Mouse (Mus musculus): ENCODE results near the gene Stard9. TPM values are rescaled to one million over a fixed set of nuclear protein-coding genes. Genes with fewer than 3 reads are reported as not detected.

Gene Stard9
- total and polyA plus RNA-seq, 2 experiments from 2014 or later, result 2.4 to 10.6 TPM

GRCm38 (mm10) chr2:120770265-120770935, 141.5 kb downstream of the Stard9 start:
- DNase-seq (ENCODE audit: low spot score) (no peak), ATAC-seq (ENCODE audit: low FRiP score) (no peak)
- Histone ChIP-seq H3K27ac (ENCODE audit: low read depth, low read length) (no peak overlapping the region), H3K27me3 (ENCODE audit: insufficient read depth, low read length) (no peaks in the 10 kb centered on the region), H3K4me3 (ENCODE audit: low read depth, low read length) (no peak overlapping the region), H3K36me3 (ENCODE audit: insufficient read depth, low read length) (peaks cover 10% of the 10 kb centered on the region; the same call in 1 of the 2 replicates), H3K9ac (replicated peaks; ENCODE audit: low read length, poor library complexity, severe bottlenecking) (no peak overlapping the region), H3K9me3 (ENCODE audit: low read length) (no peaks in the 10 kb centered on the region), H3K4me1 (ENCODE audit: insufficient read depth, low read length) (no peaks in the 10 kb centered on the region), H3K4me2 (ENCODE audit: low read depth, low read length, poor library complexity, severe bottlenecking) (no peak overlapping the region)
- TF ChIP-seq CTCF (IDR thresholded peaks at IDR 0.05), result no peak
- 85% methylated on average over 2 of the region's 2 CpGs for WGBS

Other genes starting within 250 kb of the Stard9 start
- 6.0 and 6.3 TPM in 2 replicates for gene Ganc, start 225.2 kb upstream of the Stard9 start, total RNA-seq (2014; rRNA removed)
- gene Ganc, start 225.2 kb upstream of the Stard9 start, polyA plus RNA-seq (2015; fragmentation: Nextera tagmentation; extraction: Ambion mirVana), result 7.9 and 9.9 TPM in 2 replicates
- 28.6 and 37.5 TPM in 2 replicates for gene Tmem87a, start 225.0 kb upstream of the Stard9 start, total RNA-seq (2014; rRNA removed)
- 5.4 and 8.2 TPM in 2 replicates for gene Tmem87a, start 225.0 kb upstream of the Stard9 start, polyA plus RNA-seq (2015; fragmentation: Nextera tagmentation; extraction: Ambion mirVana)
- gene Capn3, start 173.1 kb upstream of the Stard9 start, total RNA-seq (2014; rRNA removed), result 0.38 and 0.66 TPM in 2 replicates
- gene Capn3, start 173.1 kb upstream of the Stard9 start, polyA plus RNA-seq (2015; fragmentation: Nextera tagmentation; extraction: Ambion mirVana), result 0.61 and 0.67 TPM in 2 replicates
- 59.8 and 62.3 TPM in 2 replicates for gene Zfp106, start 65.3 kb upstream of the Stard9 start, total RNA-seq (2014; rRNA removed)
- gene Zfp106, start 65.3 kb upstream of the Stard9 start, polyA plus RNA-seq (2015; fragmentation: Nextera tagmentation; extraction: Ambion mirVana), result 35.5 and 39.8 TPM in 2 replicates
- 17.0 and 19.7 TPM in 2 replicates for gene Snap23, start 61.5 kb upstream of the Stard9 start, total RNA-seq (2014; rRNA removed)
- gene Snap23, start 61.5 kb upstream of the Stard9 start, polyA plus RNA-seq (2015; fragmentation: Nextera tagmentation; extraction: Ambion mirVana), result 10.6 and 11.3 TPM in 2 replicates
- 24.8 and 34.7 TPM in 2 replicates for gene Haus2, start 19.7 kb upstream of the Stard9 start, total RNA-seq (2014; rRNA removed)
- 29.3 and 32.2 TPM in 2 replicates for gene Haus2, start 19.7 kb upstream of the Stard9 start, polyA plus RNA-seq (2015; fragmentation: Nextera tagmentation; extraction: Ambion mirVana)
- 30.3 and 44.9 TPM in 2 replicates for gene Lrrc57, start 19.6 kb upstream of the Stard9 start, total RNA-seq (2014; rRNA removed)
- 22.4 and 22.7 TPM in 2 replicates for gene Lrrc57, start 19.6 kb upstream of the Stard9 start, polyA plus RNA-seq (2015; fragmentation: Nextera tagmentation; extraction: Ambion mirVana)
- 26.6 and 34.1 TPM in 2 replicates for gene Cdan1, start 221.0 kb downstream of the Stard9 start, total RNA-seq (2014; rRNA removed)
- gene Cdan1, start 221.0 kb downstream of the Stard9 start, polyA plus RNA-seq (2015; fragmentation: Nextera tagmentation; extraction: Ambion mirVana), result 4.8 and 6.3 TPM in 2 replicates
- gene Ttbk2, start 221.5 kb downstream of the Stard9 start, total RNA-seq (2014; rRNA removed), result 65.3 and 85.9 TPM in 2 replicates
- 7.4 and 8.7 TPM in 2 replicates for gene Ttbk2, start 221.5 kb downstream of the Stard9 start, polyA plus RNA-seq (2015; fragmentation: Nextera tagmentation; extraction: Ambion mirVana)